Mouse (Mus musculus) forebrain, embryonic 14.5 days (tissue): ENCODE measurements around the gene Brk1. TPM values are rescaled to one million over a fixed set of nuclear protein-coding genes. Genes with fewer than 3 reads are reported as not detected.

ENCODE experiments used
- ATAC-seq: fragments of 200-750 bp; cut with Nextera tagmentation; 2 replicates; pipeline ENCODE4 v1.8.0; 2017; ENCODE audit warnings: mild to moderate bottlenecking, moderate library complexity
- DNase-seq: peaks from one replicate; pipeline ENCODE4 v3.0.0-alpha.2; 2015; ENCODE audit warnings: low spot score
- H3K27ac ChIP-seq: fragments of 300-500 bp; sonication (generic); 2 replicates; pipeline ENCODE4 v1.5.1; 2014; ENCODE audit warnings: low read depth, mild to moderate bottlenecking, control low read depth, low read length, moderate library complexity
- H3K27me3 ChIP-seq: fragments of 300-500 bp; sonication (generic); replicated peaks from 2 replicates; pipeline ENCODE4 v1.6.1; 2014; ENCODE audit warnings: low read length, control low read depth, mixed read lengths; ENCODE audit not compliant: control insufficient read depth, insufficient read depth
- H3K36me3 ChIP-seq: fragments of 300-500 bp; sonication (generic); 2 replicates; pipeline ENCODE4 v1.6.1; 2014; ENCODE audit warnings: low read length, control low read depth; ENCODE audit not compliant: control insufficient read depth, insufficient read depth
- H3K4me1 ChIP-seq: fragments of 300-500 bp; sonication (generic); 2 replicates; pipeline ENCODE4 v1.6.1; 2014; ENCODE audit warnings: antibody characterized with exemption, low read length, control low read depth; ENCODE audit not compliant: control insufficient read depth, insufficient read depth
- H3K4me2 ChIP-seq: fragments of 300-500 bp; sonication (generic); 2 replicates; pipeline ENCODE4 v1.6.1; 2014; ENCODE audit warnings: mild to moderate bottlenecking, control low read depth, low read length
- H3K4me3 ChIP-seq: fragments of 300-500 bp; sonication (generic); 2 replicates; pipeline ENCODE4 v1.5.1; 2014; ENCODE audit warnings: low read depth, low read length, control low read depth
- H3K9ac ChIP-seq: fragments of 300-500 bp; sonication (generic); 2 replicates; pipeline ENCODE4 v1.6.1; 2014; ENCODE audit warnings: mild to moderate bottlenecking, low read length, control low read depth, moderate library complexity
- H3K9me3 ChIP-seq: fragments of 300-500 bp; sonication (generic); replicated peaks from 2 replicates; pipeline ENCODE4 v1.6.1; 2016; ENCODE audit warnings: low read length, control low read depth, mixed read lengths; ENCODE audit not compliant: control insufficient read depth
- WGBS: fragments of 180-500 bp; shearing (Covaris S2); extraction: QIAGEN DNeasy Blood & Tissue Kit; methylation state at CpG from one replicate; pipeline ENCODE4 v1.1.7; 2014; 5-methylcytosine and 5-hydroxymethylcytosine counted together
- polyA plus RNA-seq: library from polyadenylated mRNA; unstranded; fragments of >200 nt; fragmentation: Nextera tagmentation; extraction: Ambion mirVana; gene quantifications from 2 replicates; pipeline ENCODE4 v1.2.1, GENCODE M21; 2014

Brk1 gene
- polyA plus RNA-seq, 1 experiment from 2014 or later = 307 TPM

DNA sequence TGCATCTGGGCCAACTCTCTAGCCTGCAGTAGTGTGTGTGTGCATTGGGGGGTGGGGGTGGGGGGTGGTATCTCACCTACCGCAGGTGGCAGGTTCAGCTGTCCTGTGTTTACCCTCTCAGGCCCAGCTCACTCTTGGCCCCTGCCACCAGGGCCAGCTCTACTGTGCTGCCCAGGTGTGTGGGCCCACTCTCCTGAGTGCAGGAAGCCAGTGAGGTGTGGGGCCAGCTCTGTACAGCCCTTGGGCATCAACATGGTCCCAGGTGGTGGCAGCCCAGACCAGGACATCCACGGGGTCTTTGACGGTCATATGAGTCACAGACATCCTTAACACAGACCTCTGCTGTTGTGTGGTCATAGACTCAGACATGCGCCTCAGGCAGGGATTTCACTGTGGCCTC, 28.3 kb downstream of the Brk1 start:
- 98% methylated on average over 4 of the region's 4 CpGs for WGBS
- Histone ChIP-seq H3K4me1 (no peaks in the 10 kb centered on the region), H3K4me3 (no peak overlapping the region), H3K27ac (no peak overlapping the region), H3K9me3 (no peaks in the 10 kb centered on the region), H3K27me3 (no peaks in the 10 kb centered on the region), H3K9ac (no peak overlapping the region), H3K36me3 (peaks cover 45% of the 10 kb centered on the region), H3K4me2 (no peak overlapping the region)
- ATAC-seq (no peak), DNase-seq (no peak)

DNA sequence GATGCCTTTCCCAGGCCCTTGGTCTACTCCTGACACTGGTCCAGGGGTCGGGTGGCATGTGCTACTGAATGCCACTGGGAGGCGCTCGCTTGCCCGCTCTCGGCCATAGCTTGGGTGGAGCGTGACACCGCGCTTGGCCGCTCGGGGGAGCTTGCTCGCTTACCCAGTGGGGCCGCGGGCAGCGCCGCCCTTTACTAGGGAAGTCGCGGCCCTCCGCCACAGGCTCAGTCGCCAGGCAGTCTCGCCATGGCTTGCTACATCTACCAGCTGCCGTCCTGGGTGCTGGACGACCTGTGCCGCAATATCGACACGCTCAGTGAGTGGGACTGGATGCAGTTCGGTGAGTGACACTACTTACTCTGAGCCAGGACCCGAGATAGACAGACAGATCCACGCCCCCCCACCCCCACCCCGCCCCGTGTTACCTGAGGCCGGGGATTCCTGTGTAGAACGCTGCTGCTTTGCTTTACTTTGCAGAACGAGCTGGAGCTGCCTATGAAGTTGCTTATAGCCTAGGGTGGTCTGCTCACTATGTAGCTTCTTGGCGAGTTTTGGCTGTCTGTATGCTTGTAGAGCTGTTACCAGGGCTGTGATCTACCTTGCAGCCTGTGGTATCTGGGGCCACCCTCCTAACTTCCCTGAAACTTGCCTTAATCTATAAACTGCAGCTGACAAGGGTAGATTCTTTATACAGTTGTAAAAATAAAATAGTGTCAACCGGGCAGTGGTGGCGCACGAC, 33.9 kb downstream of the Brk1 start, which contains the start of gene Irak2:
TSS of gene Irak2 (plus strand) at position 166 of the 739 bp plus-strand sequence.
- WGBS = 8% methylated on average over 37 of the region's 37 CpGs
- Histone ChIP-seq H3K36me3 (no peaks in the 10 kb centered on the region), H3K9me3 (no peaks in the 10 kb centered on the region), H3K4me3 (peak within 1 kb of the TSS; percentile 32), H3K4me1 (no peaks in the 10 kb centered on the region), H3K9ac (peak within 1 kb of the TSS; percentile 47), H3K27me3 (no peaks in the 10 kb centered on the region), H3K27ac (no peak within 1 kb of the TSS), H3K4me2 (peak within 1 kb of the TSS; percentile 53)
- DNase-seq (peak; percentile 90), ATAC-seq (peak; percentile 95)

DNA sequence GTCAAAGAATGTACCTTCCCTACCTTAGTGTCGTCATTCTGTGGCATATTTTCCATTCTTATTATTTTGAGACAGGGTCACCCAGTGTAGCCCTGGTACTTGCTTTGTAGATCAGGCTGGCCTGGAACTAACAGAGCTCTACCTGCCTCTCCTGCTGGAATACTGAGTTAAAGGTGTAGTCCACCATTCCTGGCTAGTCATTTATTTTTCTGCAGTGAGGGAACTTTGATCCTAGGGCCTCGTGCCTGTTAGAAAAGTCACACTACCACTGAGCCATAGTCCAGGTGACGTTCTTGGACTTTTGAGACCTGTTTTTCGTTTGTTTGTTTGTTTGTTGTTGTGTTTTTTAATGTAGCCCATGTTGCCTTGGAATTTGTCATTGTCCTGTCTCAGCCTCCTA, 34.6 kb downstream of the Brk1 start:
- Histone ChIP-seq H3K27me3 (no peaks in the 10 kb centered on the region), H3K9ac (no peak overlapping the region), H3K4me1 (no peaks in the 10 kb centered on the region), H3K4me3 (no peak overlapping the region), H3K9me3 (no peaks in the 10 kb centered on the region), H3K4me2 (no peak overlapping the region), H3K36me3 (no peaks in the 10 kb centered on the region), H3K27ac (no peak overlapping the region)
- no peak for ATAC-seq
- no peak for DNase-seq
- WGBS = 83% methylated on average over 4 of the region's 4 CpGs

DNA sequence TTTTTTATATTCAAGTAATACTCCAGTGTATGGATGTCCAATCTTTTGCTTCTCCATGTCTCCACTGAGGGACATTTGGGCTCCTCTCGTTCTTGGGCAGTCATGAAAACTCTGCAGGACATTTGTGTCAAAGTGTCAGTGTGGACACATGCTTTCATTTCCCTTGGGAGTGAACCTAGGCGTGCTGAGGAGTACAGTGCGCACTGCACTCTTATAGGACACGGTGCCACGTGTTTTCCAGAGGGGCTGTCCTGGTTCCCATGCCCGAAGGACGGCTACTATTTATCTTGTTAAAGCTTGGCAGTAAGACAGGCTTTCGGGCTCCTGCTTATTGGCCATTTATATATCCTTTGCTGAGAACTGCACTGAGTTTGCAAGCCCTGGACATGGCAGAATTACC, 38.0 kb downstream of the Brk1 start:
- no peak overlapping the region for H3K4me3 ChIP-seq
- ATAC-seq = no peak
- H3K4me2 ChIP-seq = no peak overlapping the region
- no peaks in the 10 kb centered on the region for H3K9me3 ChIP-seq
- WGBS = 90% methylated on average over 8 of the region's 8 CpGs
- H3K36me3 ChIP-seq = no peaks in the 10 kb centered on the region
- no peaks in the 10 kb centered on the region for H3K4me1 ChIP-seq
- H3K27me3 ChIP-seq = no peaks in the 10 kb centered on the region
- no peak for DNase-seq
- H3K9ac ChIP-seq = no peak overlapping the region
- no peak overlapping the region for H3K27ac ChIP-seq

DNA sequence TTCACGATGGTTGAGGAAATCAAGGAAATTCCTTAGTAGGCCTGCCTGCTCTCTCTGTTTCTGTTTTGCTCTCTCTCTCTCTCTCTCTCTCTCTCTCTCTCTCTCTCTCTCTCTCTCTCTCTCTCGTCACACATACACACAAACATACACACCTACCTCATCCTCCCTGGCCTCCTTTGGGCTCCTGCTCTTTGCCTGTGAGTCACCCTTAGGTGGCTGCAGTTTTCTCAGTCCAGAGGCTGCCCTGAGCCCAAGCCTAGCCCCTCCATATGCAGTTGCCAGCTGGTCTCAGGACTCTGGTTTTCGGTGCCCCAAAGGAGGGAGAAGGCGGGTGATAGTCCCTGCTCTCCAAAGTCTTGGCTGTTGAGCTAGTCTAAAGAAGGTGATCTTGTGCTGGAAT, 38.4 kb downstream of the Brk1 start:
- no peak overlapping the region for H3K9ac ChIP-seq
- H3K4me3 ChIP-seq = no peak overlapping the region
- H3K36me3 ChIP-seq = no peaks in the 10 kb centered on the region
- no peaks in the 10 kb centered on the region for H3K4me1 ChIP-seq
- no peak overlapping the region for H3K4me2 ChIP-seq
- H3K27ac ChIP-seq = no peak overlapping the region
- no peaks in the 10 kb centered on the region for H3K9me3 ChIP-seq
- 77% methylated on average over 4 of the region's 4 CpGs for WGBS
- DNase-seq = no peak
- no peaks in the 10 kb centered on the region for H3K27me3 ChIP-seq
- ATAC-seq = no peak

DNA sequence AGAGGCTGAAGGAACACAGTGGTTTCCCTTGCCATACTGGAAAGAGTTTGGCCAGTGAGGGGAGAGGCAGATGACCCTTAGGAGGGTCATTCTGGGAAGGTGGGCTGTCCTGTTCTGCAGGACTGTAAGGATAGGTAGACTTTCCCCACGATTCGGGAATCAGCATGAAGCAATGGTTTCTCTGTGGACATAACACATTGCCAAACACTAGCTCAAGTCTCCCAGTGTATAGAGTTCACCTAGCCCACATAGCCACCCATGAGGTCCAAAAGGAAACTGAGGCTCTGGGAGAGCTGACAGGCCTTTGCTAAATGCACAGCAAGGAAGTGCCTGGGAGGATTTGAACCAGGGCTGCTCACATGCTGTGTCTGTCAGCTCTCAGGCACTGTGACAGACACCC, 39.4 kb downstream of the Brk1 start:
- Histone ChIP-seq H3K4me2 (no peak overlapping the region), H3K9me3 (no peaks in the 10 kb centered on the region), H3K9ac (no peak overlapping the region), H3K27ac (no peak overlapping the region), H3K36me3 (no peaks in the 10 kb centered on the region), H3K4me1 (no peaks in the 10 kb centered on the region), H3K4me3 (no peak overlapping the region), H3K27me3 (no peaks in the 10 kb centered on the region)
- DNase-seq (no peak), ATAC-seq (no peak)
- 98% methylated on average over 2 of the region's 2 CpGs for WGBS

DNA sequence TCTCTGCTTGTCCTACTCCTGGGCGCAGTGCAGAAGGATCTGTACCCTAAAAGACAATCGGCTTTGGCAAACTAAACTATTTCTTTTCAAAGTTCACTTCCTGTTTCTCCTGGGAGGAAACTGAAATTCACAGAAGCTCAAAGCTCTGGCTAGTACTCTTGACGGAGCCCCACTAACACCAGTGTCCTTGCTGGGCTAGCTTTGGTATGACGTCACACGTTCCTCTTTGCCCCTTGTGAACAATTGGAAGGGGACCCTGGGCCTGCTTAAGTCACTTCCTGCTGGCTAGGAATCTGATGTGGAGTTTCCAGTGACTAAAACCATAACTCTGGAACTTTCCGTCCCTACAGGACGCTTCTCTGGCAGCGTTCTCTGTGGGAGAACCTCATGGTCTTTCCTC, 40.2 kb downstream of the Brk1 start:
- WGBS = 84% methylated on average over 8 of the region's 8 CpGs
- DNase-seq = no peak
- no peak overlapping the region for H3K4me3 ChIP-seq
- H3K9ac ChIP-seq = no peak overlapping the region
- no peaks in the 10 kb centered on the region for H3K27me3 ChIP-seq
- no peak overlapping the region for H3K27ac ChIP-seq
- H3K4me1 ChIP-seq = no peaks in the 10 kb centered on the region
- H3K36me3 ChIP-seq = no peaks in the 10 kb centered on the region
- no peaks in the 10 kb centered on the region for H3K9me3 ChIP-seq
- ATAC-seq = no peak
- H3K4me2 ChIP-seq = no peak overlapping the region

- ATAC-seq (no peak), DNase-seq (no peak)
- Histone ChIP-seq H3K4me3 (no peak overlapping the region), H3K27ac (no peak overlapping the region), H3K4me2 (no peak overlapping the region), H3K9me3 (no peaks in the 10 kb centered on the region), H3K4me1 (no peaks in the 10 kb centered on the region), H3K27me3 (no peaks in the 10 kb centered on the region), H3K36me3 (no peaks in the 10 kb centered on the region), H3K9ac (no peak overlapping the region)
- 88% methylated on average over 7 of the region's 7 CpGs for WGBS
Measured at GRCm38 (mm10) chr6:113649346-113650196, 45.0 kb downstream of the Brk1 start.

DNA sequence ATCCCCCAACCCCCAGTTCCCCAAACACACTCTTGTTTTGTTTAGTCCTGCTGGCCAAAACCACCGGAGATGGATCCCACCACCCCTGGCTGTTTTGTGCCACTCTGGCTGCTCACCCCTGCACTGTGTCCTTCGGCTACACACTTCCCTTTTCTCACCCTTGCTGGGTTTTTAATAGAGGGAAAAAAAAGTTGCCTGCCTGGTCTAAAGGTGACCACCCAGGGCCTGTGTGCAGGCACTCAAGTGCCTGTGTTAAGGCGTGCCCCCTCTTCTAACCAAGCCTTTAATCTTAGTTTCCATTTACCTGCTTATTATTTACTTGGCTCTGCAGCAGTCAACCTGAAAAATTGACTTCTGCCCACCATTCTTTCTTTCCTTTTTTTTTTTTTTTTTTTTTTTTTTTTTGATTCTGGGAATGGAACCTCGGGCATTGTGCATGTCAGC, 45.6 kb downstream of the Brk1 start:
- Histone ChIP-seq H3K9me3 (no peaks in the 10 kb centered on the region), H3K27ac (no peak overlapping the region), H3K4me2 (no peak overlapping the region), H3K4me1 (no peaks in the 10 kb centered on the region), H3K4me3 (no peak overlapping the region), H3K36me3 (no peaks in the 10 kb centered on the region), H3K27me3 (no peaks in the 10 kb centered on the region), H3K9ac (no peak overlapping the region)
- 84% methylated on average over 4 of the region's 4 CpGs for WGBS
- DNase-seq (no peak), ATAC-seq (no peak)
